Mouse (Mus musculus) heart, postnatal 0 days (tissue): Measurements from ENCODE around the gene Dbx1. TPM values are rescaled to one million over a fixed set of nuclear protein-coding genes. Genes with fewer than 3 reads are reported as not detected.

Source experiments
- ATAC-seq: fragments of 200-750 bp; cut with Nextera tagmentation; 2 replicates; pipeline ENCODE4 v1.8.0; 2017; ENCODE audit warnings: low read depth, moderate number of reproducible peaks, moderate library complexity; ENCODE audit not compliant: insufficient read depth
- DNase-seq: peaks from one replicate; pipeline ENCODE4 v3.0.0-alpha.2; 2016; ENCODE audit warnings: low spot score
- H3K27ac ChIP-seq: fragments of 300-500 bp; sonication (generic); 2 replicates; pipeline ENCODE4 v1.5.1; 2014; ENCODE audit warnings: low read depth, mild to moderate bottlenecking
- H3K27me3 ChIP-seq: fragments of 300-500 bp; sonication (generic); 2 replicates; pipeline ENCODE4 v1.6.1; 2014; ENCODE audit warnings: low read length, mixed read lengths; ENCODE audit not compliant: control insufficient read depth, insufficient read depth
- H3K36me3 ChIP-seq: fragments of 300-500 bp; sonication (generic); replicated peaks from 2 replicates; pipeline ENCODE4 v1.6.1; 2014; ENCODE audit warnings: low read length, mixed read lengths; ENCODE audit not compliant: control insufficient read depth, insufficient read depth
- H3K4me1 ChIP-seq: fragments of 300-500 bp; sonication (generic); 2 replicates; pipeline ENCODE4 v1.6.1; 2014; ENCODE audit warnings: antibody characterized with exemption; ENCODE audit not compliant: control insufficient read depth, insufficient read depth
- H3K4me2 ChIP-seq: fragments of 300-500 bp; sonication (generic); 2 replicates; pipeline ENCODE4 v1.6.1; 2014; ENCODE audit warnings: low read depth, mild to moderate bottlenecking, low read length, moderate library complexity
- H3K4me3 ChIP-seq: fragments of 300-500 bp; sonication (generic); 2 replicates; pipeline ENCODE4 v1.5.1; 2014; ENCODE audit warnings: low read depth, low read length
- H3K9ac ChIP-seq: fragments of 300-500 bp; sonication (generic); replicated peaks from 2 replicates; pipeline ENCODE4 v1.6.1; 2014; ENCODE audit warnings: low read depth, low read length, mixed read lengths
- H3K9me3 ChIP-seq: fragments of 300-500 bp; sonication (generic); replicated peaks from 2 replicates; pipeline ENCODE4 v1.6.1; 2016; ENCODE audit warnings: low read length; ENCODE audit not compliant: control insufficient read depth
- CTCF ChIP-seq: IDR thresholded peaks from 2 replicates; pipeline ENCODE4 v1.5.1; 2016; ENCODE audit warnings: antibody characterized with exemption, control low read depth, low read depth
- EP300 ChIP-seq: IDR thresholded peaks from 2 replicates; pipeline ENCODE4 v1.6.1; 2016; ENCODE audit warnings: antibody characterized with exemption, low read depth
- WGBS: fragments of 180-500 bp; shearing (Covaris S2); extraction: QIAGEN DNeasy Blood & Tissue Kit; methylation state at CpG from one replicate; pipeline ENCODE4 v1.1.7; 2014; 5-methylcytosine and 5-hydroxymethylcytosine counted together
- polyA plus RNA-seq: library from polyadenylated mRNA; unstranded; fragments of >200 nt; fragmentation: Nextera tagmentation; extraction: Ambion mirVana; gene quantifications from 2 replicates; pipeline ENCODE4 v1.2.1, GENCODE M21; 2015
- total RNA-seq: library from RNA; depleted of rRNA; stranded (reverse); fragments of >200 nt; gene quantifications from 2 replicates; pipeline ENCODE4 v1.2.3, GENCODE M21; 2014; ENCODE audit warnings: low replicate concordance

The Dbx1 gene
- total and polyA plus RNA-seq, 2 experiments from 2014 or later, result not detected

DNA sequence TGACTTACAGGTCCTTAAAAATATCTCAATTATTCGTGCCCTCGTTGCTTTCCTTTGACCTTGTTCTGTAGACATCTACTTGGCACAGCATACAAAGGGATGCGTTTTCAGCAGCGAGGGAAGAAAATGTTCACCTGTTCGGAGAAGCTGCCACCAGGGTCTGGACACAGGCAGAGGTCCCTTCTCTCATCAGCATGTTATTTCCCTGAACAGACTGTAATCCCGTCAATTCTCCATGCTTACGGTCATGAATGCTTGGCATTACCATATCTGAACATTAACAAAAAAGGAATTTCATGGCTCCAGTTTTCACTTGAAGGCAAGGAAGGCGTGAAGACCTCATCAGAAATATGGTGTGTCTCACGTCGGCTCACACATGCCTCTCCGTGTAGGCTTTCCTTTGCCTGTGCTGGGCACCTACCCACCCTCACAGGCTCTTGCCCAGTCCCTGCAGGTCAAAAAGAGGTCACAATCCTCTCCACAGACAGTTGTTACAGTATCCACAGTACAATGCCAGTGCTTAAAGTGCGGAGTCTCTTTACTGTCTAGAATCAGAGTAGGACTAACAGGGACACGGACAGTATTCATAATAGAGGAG is 31.7 kb upstream of the Dbx1 start:
- no peaks in the 10 kb centered on the region for H3K9me3 ChIP-seq
- H3K4me2 ChIP-seq, result no peak overlapping the region
- DNase-seq (no peak), ATAC-seq (no peak)
- peaks cover 3% of the 10 kb centered on the region; the same call in 1 of the 2 replicates for H3K27me3 ChIP-seq
- H3K9ac ChIP-seq, result no peak overlapping the region
- no peak overlapping the region for H3K27ac ChIP-seq
- WGBS, result 73% methylated on average over 13 of the region's 13 CpGs
- no peaks in the 10 kb centered on the region for H3K4me1 ChIP-seq
- no peak overlapping the region for H3K4me3 ChIP-seq
- no peaks in the 10 kb centered on the region for H3K36me3 ChIP-seq
- TF ChIP-seq CTCF (no peak), EP300 (no peak)

DNA sequence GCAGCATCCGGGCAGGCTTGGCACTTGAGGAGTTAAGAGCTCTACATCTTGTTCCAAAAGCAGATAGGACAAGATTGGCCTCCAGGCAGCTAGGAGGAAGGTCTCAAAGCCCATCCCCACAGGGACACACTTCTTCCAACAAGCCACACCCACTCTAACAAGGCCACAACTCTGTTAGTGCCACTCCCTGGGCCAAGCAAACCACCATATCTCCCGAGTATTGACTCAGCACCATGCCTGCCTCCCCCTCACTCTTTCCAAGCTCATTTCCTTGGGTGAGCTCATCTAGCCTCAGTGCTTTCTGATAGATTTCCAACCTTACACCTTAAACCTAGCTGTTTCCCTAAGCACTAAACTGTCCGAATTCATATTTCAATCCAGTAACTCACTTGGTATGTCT is 26.9 kb upstream of the Dbx1 start:
- DNase-seq, result no peak

DNA sequence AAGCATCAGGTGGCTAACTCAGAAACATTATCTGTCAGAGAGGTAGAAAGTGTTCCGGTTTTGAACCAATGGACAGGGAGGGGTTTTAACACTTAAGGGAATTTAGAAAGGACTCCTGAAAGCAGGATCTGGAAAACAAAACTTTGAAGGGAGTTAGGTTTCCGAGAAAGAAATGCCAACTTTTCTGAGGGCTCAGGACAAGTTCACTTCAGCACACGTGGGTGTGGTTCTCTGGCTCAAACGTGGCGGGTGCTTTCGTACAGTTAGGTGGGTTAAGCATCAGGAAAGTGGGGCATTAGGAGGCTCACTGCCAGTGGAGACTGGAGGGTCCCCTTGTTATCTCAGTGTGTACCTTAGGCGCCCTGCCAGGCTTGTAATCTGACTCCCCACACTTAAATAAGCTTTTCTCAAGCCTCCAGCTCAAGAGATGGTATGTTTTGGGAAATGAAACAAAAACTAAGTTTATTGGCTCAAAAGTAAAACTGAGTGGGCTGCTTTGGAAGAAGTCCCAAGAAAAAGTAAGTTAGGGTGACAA is 25.9 kb upstream of the Dbx1 start:
- TF ChIP-seq EP300 (no peak), CTCF (no peak)
- ATAC-seq, result no peak
- peak overlapping the region; percentile 38; the same call in 1 of the 2 replicates for H3K4me2 ChIP-seq

More for the DNA sequence above, 26.9 kb upstream of the Dbx1 start:
- TF ChIP-seq EP300, result no peak
- TF ChIP-seq CTCF, result no peak
- Histone ChIP-seq H3K4me1 (no peaks in the 10 kb centered on the region), H3K36me3 (no peaks in the 10 kb centered on the region), H3K4me2 (no peak overlapping the region), H3K27me3 (peaks cover 28% of the 10 kb centered on the region), H3K27ac (no peak overlapping the region), H3K9ac (no peak overlapping the region), H3K4me3 (no peak overlapping the region), H3K9me3 (no peaks in the 10 kb centered on the region)
- 68% methylated on average over 3 of the region's 3 CpGs for WGBS
- no peak for ATAC-seq

DNA sequence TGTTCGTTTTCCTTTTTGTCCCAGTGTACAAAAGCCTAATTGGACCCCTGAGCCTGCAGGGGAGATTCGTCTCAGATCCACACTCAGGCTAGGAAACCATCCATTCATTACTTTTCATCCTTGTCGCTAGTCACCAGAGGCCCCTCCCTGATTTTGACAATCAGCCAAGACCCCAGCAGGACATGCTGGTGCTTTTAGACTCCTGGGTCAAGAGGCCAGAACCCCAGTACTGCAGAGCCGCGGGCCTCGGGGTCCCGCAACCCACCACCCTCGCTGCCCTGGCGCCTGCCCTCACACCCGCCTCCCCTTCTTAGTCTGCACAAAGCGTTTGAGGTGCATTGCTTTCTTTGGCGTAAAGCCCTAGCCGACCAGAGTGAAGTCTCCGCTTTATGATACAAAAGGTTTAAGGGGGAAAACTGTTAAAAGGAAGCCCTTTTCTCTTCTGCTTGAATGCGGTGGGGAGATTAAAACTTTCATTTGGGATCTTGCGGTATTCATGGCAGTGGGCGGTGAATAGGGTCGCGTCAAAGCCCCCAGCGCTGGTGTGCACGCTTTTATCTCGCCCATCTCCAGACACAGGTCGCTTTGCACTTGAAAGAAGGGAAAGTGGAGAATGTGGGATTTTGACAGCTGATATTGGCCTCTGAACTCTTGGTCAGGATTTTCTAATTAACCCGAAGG is 25.3 kb upstream of the Dbx1 start:
- TF ChIP-seq CTCF (no peak), EP300 (no peak)
- Histone ChIP-seq H3K27ac (no peak overlapping the region), H3K4me2 (peak overlapping the region; percentile 38), H3K4me3 (no peak overlapping the region), H3K36me3 (no peaks in the 10 kb centered on the region), H3K9ac (no peak overlapping the region), H3K4me1 (no peaks in the 10 kb centered on the region), H3K9me3 (no peaks in the 10 kb centered on the region), H3K27me3 (peaks cover 28% of the 10 kb centered on the region)
- WGBS, result 4% methylated on average over 24 of the region's 24 CpGs
- DNase-seq, result no peak
- no peak for ATAC-seq

More for the DNA sequence above, 25.9 kb upstream of the Dbx1 start:
- no peaks in the 10 kb centered on the region for H3K36me3 ChIP-seq
- H3K9ac ChIP-seq, result no peak overlapping the region
- H3K27ac ChIP-seq, result no peak overlapping the region
- no peaks in the 10 kb centered on the region for H3K9me3 ChIP-seq
- DNase-seq, result no peak
- WGBS, result 10% methylated on average over 7 of the region's 7 CpGs
- no peak overlapping the region for H3K4me3 ChIP-seq
- no peaks in the 10 kb centered on the region for H3K4me1 ChIP-seq
- peaks cover 28% of the 10 kb centered on the region for H3K27me3 ChIP-seq

DNA sequence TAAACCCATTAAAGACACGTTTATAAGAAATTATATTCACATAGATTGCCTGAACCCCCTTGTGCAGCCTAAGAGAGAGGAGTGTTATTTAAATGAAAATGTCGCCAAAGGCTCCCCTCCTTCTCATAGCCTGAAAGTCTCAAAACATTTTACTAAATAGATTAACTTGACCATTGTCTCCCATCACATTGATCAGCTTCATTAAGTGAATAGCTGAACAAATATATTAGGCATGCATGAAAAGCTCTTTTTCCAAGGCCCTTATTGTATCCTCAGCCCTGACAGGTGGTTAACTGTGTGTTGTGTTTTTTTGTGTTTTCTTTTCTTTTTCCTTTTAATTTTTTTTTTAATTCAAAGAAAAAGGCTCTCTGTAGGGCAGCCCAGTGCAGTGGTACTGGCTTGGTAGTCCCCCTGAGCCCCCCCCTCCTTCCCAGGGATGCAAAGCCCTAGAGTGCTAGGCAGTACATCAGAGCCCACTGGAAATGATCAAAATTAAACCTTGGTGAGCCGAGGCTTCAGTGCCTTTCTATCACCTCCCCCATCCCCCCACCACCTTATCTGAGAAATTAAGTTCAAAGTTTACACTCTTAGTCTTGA is 4.2 kb upstream of the Dbx1 start:
- ATAC-seq, result no peak
- WGBS, result 38% methylated on average over 3 of the region's 3 CpGs
- Histone ChIP-seq H3K4me1 (no peaks in the 10 kb centered on the region), H3K9me3 (no peaks in the 10 kb centered on the region), H3K9ac (no peak overlapping the region), H3K27ac (no peak overlapping the region), H3K4me2 (no peak overlapping the region), H3K27me3 (peaks cover 62% of the 10 kb centered on the region), H3K36me3 (no peaks in the 10 kb centered on the region), H3K4me3 (no peak overlapping the region)
- DNase-seq, result no peak
- no peak for TF ChIP-seq EP300
- no peak for TF ChIP-seq CTCF
